Mouse (Mus musculus) layer of hippocampus, adult 6 months (tissue): Measurements from ENCODE around the gene Strn3. TPM values are rescaled to one million over a fixed set of nuclear protein-coding genes. Genes with fewer than 3 reads are reported as not detected.

Experiments used
- long read RNA-seq, 2 experiments: library from polyadenylated mRNA; unstranded; transcript quantifications; one replicate each; pipeline ENCODE4 v2.0.0; 2019 to 2020
- polyA plus RNA-seq: library from polyadenylated mRNA; unstranded; fragments of <200 nt; fragmentation: Nextera tagmentation; gene quantifications from 2 replicates; pipeline ENCODE4 v1.2.3, GENCODE M21; 2021

The Strn3 gene
- 9.2 and 10.6 TPM in 2 replicates for polyA plus RNA-seq
- long read RNA-seq, experiment 1, partial matches to known transcripts = 8 of 11 reads
- long read RNA-seq, experiment 1, other reads (novel, unspliced or antisense) = 3 of 11 reads
- long read RNA-seq, experiment 2, transcript Strn3-202 (16 exons, 2,791 nt) = major isoform, 5 of 31 reads
- long read RNA-seq, experiment 2, partial matches to known transcripts = 14 of 31 reads
- long read RNA-seq, experiment 2, other reads (novel, unspliced or antisense) = 11 of 31 reads

DNA sequence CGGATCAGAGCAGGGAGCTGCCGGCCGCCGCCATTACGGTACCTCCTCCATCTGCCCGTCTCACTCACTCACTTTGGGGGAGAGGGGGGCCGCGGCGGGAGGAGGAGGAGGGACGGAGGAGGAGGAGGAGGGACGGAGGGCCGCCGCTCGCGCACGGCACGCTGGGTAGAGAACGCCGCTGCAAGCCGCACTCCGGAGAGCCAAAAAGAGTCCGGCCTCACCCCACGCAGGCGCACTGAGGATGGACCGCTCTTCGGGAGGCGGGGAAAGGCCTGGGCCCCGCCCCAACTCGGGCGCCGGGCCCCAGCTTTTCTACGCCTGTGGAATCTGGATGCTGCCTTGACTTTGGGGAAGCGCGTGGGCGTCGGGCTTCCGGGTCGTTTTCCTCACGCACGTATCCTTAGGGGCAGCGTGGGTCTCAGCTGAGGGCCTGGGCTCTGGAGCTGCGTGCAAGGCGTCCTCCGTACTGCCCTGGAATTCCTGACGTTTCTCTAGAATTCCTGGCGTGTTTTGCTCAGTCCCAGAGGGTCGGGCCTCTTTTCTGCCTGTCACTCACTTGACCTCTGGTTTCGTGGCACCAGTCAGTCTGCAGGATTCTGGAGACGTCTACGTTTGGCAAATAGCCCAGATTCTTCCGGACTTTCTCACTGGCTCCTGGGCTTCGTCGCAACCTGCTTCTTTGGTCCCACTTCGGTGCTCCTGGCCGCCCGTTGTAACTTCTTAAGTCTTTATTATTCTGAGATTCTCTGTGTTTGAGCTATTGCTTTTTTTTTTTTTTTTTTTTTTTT is at the start of gene Strn3:
TSS of gene Strn3 (minus strand) at position 53 of the 788 bp plus-strand sequence.

GRCm38 (mm10) chr12:51690893-51691844 is 528 bp downstream of the Strn3 start, which contains the start of gene Ap4s1:
Gene Ap4s1 (plus strand): TSS chr12:51691033.

DNA sequence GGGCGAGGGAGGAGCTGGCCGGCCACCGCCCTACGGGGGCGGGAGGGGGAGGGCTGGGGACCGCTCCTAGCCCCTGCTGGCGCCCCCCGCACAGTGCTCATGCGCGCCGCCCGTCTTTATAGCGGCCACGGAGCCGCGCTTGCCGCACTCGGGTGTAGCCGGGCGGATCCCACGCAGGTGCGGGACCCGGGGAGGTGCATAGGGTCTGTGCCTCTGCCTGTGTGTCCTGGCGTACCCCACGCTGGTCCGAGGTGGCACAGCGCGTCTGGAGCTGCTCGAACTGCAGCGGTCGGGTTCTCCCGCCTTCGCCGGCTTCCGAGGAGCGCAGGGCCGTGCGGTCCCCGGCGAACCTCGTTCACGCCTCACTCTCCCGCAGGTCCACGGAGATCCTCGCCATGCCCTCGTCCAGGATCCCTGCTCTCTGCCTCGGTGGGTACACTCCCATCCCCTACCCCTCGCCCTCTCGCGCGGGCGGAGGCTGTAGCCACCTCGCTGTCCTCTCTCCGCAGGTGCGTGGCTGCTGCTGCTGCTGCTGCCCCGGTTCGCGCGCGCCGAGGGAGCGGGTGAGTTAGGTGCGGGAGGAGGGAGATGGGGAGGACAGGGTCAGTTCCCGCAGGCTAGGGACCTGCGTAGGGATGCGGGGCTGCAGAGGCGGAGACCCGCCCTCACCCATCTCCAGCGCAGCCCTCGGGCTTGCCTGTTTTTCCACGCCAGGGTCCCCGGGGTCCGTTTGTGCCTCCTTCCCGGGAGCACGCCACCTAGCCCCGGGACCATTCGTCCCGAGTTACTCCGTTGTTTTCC is 98.3 kb downstream of the Strn3 start, which contains the start of gene Coch:
TSS of gene Coch (plus strand) at position 113 of the 801 bp plus-strand sequence.

Other genes starting within 250 kb of the Strn3 start
- gene Coch, start 98.6 kb downstream of the Strn3 start, polyA plus RNA-seq = 4.8 and 5.5 TPM in 2 replicates
- gene Ap4s1, start 864 bp downstream of the Strn3 start, polyA plus RNA-seq = 70.7 and 74.0 TPM in 2 replicates
- gene Hectd1, start 137.6 kb upstream of the Strn3 start, polyA plus RNA-seq = 16.4 and 19.3 TPM in 2 replicates